Mouse (Mus musculus): ENCODE measurements at regions not wholly inside any gene's neighbourhood (a gene's known extent, or its start where the extent isn't known, plus 50 kb on each side); places are given as distances from the start of the nearest gene placed in this dataset.

DNA sequence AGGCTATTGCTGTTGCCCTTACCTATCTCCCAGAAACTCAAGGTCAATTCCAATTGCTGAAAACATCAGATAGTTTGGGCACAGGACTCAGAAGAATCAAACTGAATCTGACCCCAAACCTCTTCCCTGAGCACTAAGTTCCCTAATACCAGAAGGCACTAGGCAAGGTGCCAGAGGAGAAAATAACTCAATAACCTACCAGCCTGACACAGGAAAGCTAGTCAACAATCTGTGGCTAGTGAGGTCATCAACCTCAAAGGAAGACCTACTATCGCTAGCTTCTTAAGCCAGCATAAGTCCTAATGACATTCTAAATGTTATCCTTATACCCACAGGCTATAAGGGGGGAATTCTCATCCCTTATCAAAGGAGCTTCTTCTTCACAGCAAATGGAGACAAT, 491.2 kb downstream of the Kctd12 start:
- no peaks in the 10 kb centered on the region for H3K27me3 ChIP-seq (ENCODE audit: control insufficient read depth, insufficient read depth, low read length)

DNA sequence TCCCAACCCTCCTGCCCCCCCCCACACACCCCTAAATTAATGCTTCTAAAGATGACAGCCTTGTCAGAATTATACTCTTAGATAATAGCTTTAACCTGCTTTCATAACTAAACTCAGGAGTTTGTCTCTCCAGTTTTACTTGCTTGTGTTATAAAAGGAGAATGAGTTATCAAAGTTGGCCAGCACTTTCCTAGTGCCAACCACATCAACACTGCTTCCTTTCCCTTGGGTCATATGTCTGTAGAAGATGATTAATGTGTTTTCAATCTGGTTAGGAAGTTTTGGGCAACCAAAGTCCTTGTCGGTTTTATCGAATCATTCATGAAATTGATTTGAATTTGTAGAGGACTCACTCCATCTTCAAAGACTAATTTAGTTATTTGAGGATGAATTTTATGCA, 505.3 kb downstream of the Kctd12 start:
- Histone ChIP-seq H3K4me2 (ENCODE audit: low read depth, low read length) (no peak overlapping the region), H3K4me3 (replicated peaks; ENCODE audit: low read length) (no peak overlapping the region), H3K9ac (ENCODE audit: low read length) (no peak overlapping the region), H3K9me3 (replicated peaks; ENCODE audit: control insufficient read depth, low read length) (no peaks in the 10 kb centered on the region), H3K4me1 (ENCODE audit: control insufficient read depth, insufficient read depth, low read length) (no peaks in the 10 kb centered on the region), H3K27me3 (ENCODE audit: control insufficient read depth, insufficient read depth, low read length) (no peaks in the 10 kb centered on the region), H3K36me3 (ENCODE audit: control insufficient read depth, insufficient read depth, low read length) (no peaks in the 10 kb centered on the region), H3K27ac (ENCODE audit: low read length) (no peak overlapping the region)
- no peak for ATAC-seq (ENCODE audit: insufficient read depth, low FRiP score)
- WGBS: 91% methylated on average over 2 of the region's 2 CpGs

More for the DNA sequence above, 491.2 kb downstream of the Kctd12 start:
- Histone ChIP-seq H3K9ac (ENCODE audit: low read length) (no peak overlapping the region), H3K36me3 (ENCODE audit: control insufficient read depth, insufficient read depth, low read length) (no peaks in the 10 kb centered on the region), H3K4me3 (replicated peaks; ENCODE audit: low read length) (no peak overlapping the region), H3K4me1 (ENCODE audit: control insufficient read depth, insufficient read depth, low read length) (no peaks in the 10 kb centered on the region), H3K9me3 (replicated peaks; ENCODE audit: control insufficient read depth, low read length) (no peaks in the 10 kb centered on the region), H3K4me2 (ENCODE audit: low read depth, low read length) (no peak overlapping the region), H3K27ac (ENCODE audit: low read length) (no peak overlapping the region)
- no peak for ATAC-seq (ENCODE audit: insufficient read depth, low FRiP score)
- 90% methylated on average over 1 of the region's 1 CpGs for WGBS

DNA sequence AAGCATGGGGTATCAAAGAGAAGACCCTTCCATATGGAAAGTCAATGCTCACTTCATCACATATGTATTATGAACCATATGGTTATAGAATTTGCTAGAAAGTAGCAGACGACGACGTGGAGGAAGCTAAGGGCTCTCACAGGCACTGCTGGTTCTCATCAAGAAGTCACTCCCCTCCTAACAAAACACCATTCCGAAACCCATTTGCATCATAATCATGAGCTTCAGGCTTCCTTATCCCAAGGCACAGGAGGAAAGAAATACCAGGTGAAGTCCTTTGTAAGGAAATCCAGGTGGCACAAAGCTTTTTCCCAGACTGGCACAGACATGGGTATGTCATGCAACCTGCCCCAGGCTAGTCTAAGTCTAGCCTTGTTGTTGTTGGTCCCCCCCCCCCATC, 513.1 kb downstream of the Kctd12 start:
- H3K27ac ChIP-seq (ENCODE audit: low read length): no peak overlapping the region
- H3K36me3 ChIP-seq (ENCODE audit: control insufficient read depth, insufficient read depth, low read length): no peaks in the 10 kb centered on the region
- no peak overlapping the region for H3K9ac ChIP-seq (ENCODE audit: low read length)
- 62% methylated on average over 4 of the region's 4 CpGs for WGBS
- H3K27me3 ChIP-seq (ENCODE audit: control insufficient read depth, insufficient read depth, low read length): no peaks in the 10 kb centered on the region
- no peak overlapping the region for H3K4me2 ChIP-seq (ENCODE audit: low read depth, low read length)
- no peak for ATAC-seq (ENCODE audit: insufficient read depth, low FRiP score)
- H3K4me3 ChIP-seq (replicated peaks; ENCODE audit: low read length): no peak overlapping the region
- H3K9me3 ChIP-seq (replicated peaks; ENCODE audit: control insufficient read depth, low read length): no peaks in the 10 kb centered on the region
- no peaks in the 10 kb centered on the region for H3K4me1 ChIP-seq (ENCODE audit: control insufficient read depth, insufficient read depth, low read length)

DNA sequence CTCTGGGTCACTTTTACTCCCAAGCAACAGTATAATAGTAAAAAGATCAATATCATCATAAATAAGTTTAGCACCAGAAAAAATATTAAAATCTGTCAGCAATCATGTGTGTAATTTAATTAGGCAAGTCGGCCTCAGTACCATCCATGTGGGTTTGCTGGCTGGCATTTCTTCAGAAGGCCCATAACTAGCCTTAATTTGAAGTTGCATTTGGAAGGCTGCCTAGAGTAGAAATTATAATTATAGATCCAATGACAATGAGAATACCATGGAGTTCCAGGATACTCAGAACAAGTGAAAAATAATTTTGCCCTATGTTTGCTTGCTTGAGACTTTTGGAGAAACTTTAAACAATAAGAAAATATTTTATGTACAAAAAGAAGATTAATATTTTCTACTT, 521.4 kb downstream of the Kctd12 start:
- no peaks in the 10 kb centered on the region for H3K9me3 ChIP-seq (replicated peaks; ENCODE audit: control insufficient read depth, low read length)
- no peaks in the 10 kb centered on the region for H3K27me3 ChIP-seq (ENCODE audit: control insufficient read depth, insufficient read depth, low read length)
- no peaks in the 10 kb centered on the region for H3K4me1 ChIP-seq (ENCODE audit: control insufficient read depth, insufficient read depth, low read length)
- H3K4me2 ChIP-seq (ENCODE audit: low read depth, low read length): no peak overlapping the region
- H3K36me3 ChIP-seq (ENCODE audit: control insufficient read depth, insufficient read depth, low read length): no peaks in the 10 kb centered on the region
- no peak for ATAC-seq (ENCODE audit: insufficient read depth, low FRiP score)
- no peak overlapping the region for H3K4me3 ChIP-seq (replicated peaks; ENCODE audit: low read length)
- no peak overlapping the region for H3K9ac ChIP-seq (ENCODE audit: low read length)
- 91% methylated on average over 1 of the region's 1 CpGs for WGBS
- no peak overlapping the region for H3K27ac ChIP-seq (ENCODE audit: low read length)

DNA sequence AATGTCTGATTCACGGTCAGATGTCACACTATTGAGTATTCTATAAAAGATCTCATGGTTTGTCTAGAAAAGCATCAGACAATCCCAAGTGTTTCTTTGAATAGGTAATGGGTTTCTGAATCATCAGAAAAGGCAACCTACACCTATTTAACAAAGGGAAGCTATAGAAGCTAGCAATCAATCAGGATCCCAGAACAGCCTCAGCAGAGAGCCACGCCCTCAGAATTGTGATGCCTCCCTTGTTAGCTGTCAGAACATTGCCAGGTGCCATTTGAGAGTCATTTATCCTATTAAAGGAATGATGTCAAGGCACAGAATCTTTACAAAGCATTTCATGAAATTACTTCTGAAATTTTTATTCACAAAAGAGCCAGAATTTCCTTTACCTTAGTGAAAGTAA, 542.7 kb downstream of the Kctd12 start:
- no peak overlapping the region for H3K9ac ChIP-seq (ENCODE audit: low read length)
- 76% methylated on average over 2 of the region's 2 CpGs for WGBS

DNA sequence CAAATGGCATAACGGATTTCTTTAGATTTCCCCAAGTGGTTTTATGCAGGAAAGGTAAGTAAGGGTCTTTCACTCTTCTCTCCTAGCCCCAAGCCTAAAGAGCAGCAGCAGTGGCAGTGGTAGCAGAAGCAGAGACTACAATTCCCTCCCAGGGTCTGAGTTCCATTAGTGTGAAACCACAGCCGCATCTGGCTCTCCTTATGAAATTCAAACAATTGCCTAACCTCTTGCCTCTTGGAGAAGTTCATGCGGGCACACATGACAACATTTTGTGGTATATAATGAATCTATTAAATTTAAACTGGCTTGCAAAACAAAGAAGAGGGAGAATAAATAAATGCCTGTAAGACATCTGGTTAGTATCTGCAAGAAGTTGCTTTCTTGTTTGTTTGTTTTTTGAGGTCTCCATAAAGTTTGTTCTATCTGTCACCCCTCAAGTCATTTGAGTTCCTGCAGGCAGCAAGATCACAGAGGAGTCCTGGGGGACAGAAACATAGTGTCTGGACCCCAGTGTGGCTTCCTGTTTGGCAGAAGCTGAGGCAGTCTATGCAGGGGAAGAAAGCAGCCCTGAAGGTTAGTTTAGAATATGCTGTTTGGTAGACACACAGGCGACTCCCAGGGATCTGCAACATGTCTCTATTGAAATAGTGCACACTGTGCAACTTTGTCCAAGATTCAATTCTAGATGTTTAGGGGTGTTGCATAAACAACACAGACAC, 578.9 kb downstream of the Kctd12 start:
- Histone ChIP-seq H3K9me3 (replicated peaks; ENCODE audit: control insufficient read depth, low read length) (no peaks in the 10 kb centered on the region), H3K9ac (ENCODE audit: low read length) (no peak overlapping the region), H3K4me1 (ENCODE audit: control insufficient read depth, insufficient read depth, low read length) (peaks cover 2% of the 10 kb centered on the region; the same call in 1 of the 2 replicates), H3K4me3 (replicated peaks; ENCODE audit: low read length) (no peak overlapping the region), H3K36me3 (ENCODE audit: control insufficient read depth, insufficient read depth, low read length) (no peaks in the 10 kb centered on the region), H3K27ac (ENCODE audit: low read length) (no peak overlapping the region), H3K27me3 (ENCODE audit: control insufficient read depth, insufficient read depth, low read length) (no peaks in the 10 kb centered on the region), H3K4me2 (ENCODE audit: low read depth, low read length) (no peak overlapping the region)
- no peak for ATAC-seq (ENCODE audit: insufficient read depth, low FRiP score)
- 41% methylated on average over 4 of the region's 4 CpGs for WGBS

More for the DNA sequence above, 542.7 kb downstream of the Kctd12 start:
- ATAC-seq (ENCODE audit: insufficient read depth, low FRiP score): no peak
- Histone ChIP-seq H3K4me1 (ENCODE audit: control insufficient read depth, insufficient read depth, low read length) (no peaks in the 10 kb centered on the region), H3K9me3 (replicated peaks; ENCODE audit: control insufficient read depth, low read length) (no peaks in the 10 kb centered on the region), H3K4me2 (ENCODE audit: low read depth, low read length) (no peak overlapping the region), H3K36me3 (ENCODE audit: control insufficient read depth, insufficient read depth, low read length) (no peaks in the 10 kb centered on the region), H3K27me3 (ENCODE audit: control insufficient read depth, insufficient read depth, low read length) (no peaks in the 10 kb centered on the region), H3K4me3 (replicated peaks; ENCODE audit: low read length) (no peak overlapping the region), H3K27ac (ENCODE audit: low read length) (no peak overlapping the region)

DNA sequence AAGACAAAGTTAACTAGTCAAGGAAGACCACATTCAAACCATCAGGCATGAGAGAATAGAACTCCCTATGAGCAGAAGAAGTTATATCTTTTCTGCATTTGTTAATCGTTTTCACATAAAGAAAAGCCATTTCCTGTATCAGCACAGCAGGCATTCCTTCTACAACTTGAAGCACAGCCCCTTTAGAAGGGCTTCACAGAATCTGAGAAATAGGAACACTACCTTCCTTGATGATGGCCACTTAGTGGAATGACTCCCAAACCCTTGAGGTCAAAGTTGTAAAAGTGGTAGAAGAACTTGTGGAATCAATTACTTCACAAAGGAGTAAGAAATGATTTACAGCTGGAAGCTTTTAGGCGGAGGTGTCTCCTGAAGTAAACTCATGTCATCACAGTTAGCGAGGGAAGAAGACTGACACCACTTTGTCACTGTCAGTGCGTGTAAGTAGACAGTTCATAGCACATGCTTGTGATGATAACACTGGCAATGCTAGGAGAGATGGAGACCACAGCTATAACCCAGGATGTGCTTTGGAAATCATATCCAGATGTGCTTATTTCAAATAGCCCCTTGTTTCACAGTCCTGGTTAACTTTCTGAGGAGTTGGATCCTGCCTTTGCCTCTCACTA, 580.3 kb downstream of the Kctd12 start:
- Histone ChIP-seq H3K36me3 (ENCODE audit: control insufficient read depth, insufficient read depth, low read length) (no peaks in the 10 kb centered on the region), H3K9me3 (replicated peaks; ENCODE audit: control insufficient read depth, low read length) (no peaks in the 10 kb centered on the region), H3K4me1 (ENCODE audit: control insufficient read depth, insufficient read depth, low read length) (peaks cover 2% of the 10 kb centered on the region; the same call in 1 of the 2 replicates), H3K9ac (ENCODE audit: low read length) (no peak overlapping the region), H3K27me3 (ENCODE audit: control insufficient read depth, insufficient read depth, low read length) (no peaks in the 10 kb centered on the region), H3K27ac (ENCODE audit: low read length) (no peak overlapping the region), H3K4me2 (ENCODE audit: low read depth, low read length) (no peak overlapping the region), H3K4me3 (replicated peaks; ENCODE audit: low read length) (no peak overlapping the region)
- 55% methylated on average over 4 of the region's 4 CpGs for WGBS
- ATAC-seq (ENCODE audit: insufficient read depth, low FRiP score): no peak

DNA sequence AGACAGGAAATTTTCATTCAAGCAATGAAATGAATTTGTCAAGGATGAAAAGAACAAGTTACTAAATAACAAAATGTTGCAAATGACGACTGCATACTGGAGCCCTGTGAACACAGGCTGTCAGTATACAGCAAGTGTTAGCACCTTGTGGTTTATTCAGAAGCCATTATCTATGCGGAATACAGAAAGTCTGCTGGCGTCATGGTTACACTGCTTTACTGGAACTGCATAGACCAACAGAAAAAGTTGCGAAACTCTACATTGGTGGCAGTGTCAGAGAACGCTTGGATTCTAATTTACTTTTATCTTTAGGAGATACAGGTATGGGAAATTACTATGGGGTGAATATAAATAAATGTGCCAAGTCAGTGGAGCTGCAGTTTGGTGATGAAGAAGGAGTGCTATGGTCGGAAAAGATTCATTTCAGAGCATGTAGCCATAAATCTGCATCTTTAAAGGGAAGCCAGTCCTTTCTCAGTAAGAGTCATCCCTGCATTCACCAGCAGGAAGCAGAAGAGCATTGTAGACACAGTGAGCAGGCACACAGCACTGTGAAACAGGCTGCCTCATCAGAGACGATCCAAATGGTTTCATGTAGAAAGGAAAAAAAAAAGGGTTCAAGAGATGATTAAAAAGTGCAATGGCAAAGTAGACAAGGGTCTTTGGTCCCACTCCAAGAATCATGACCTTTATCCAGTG, 586.3 kb downstream of the Kctd12 start:
- H3K9ac ChIP-seq (ENCODE audit: low read length): no peak overlapping the region
- H3K27me3 ChIP-seq (ENCODE audit: control insufficient read depth, insufficient read depth, low read length): no peaks in the 10 kb centered on the region
- 73% methylated on average over 7 of the region's 7 CpGs for WGBS
- H3K4me3 ChIP-seq (replicated peaks; ENCODE audit: low read length): no peak overlapping the region
- no peaks in the 10 kb centered on the region for H3K4me1 ChIP-seq (ENCODE audit: control insufficient read depth, insufficient read depth, low read length)
- no peak overlapping the region for H3K27ac ChIP-seq (ENCODE audit: low read length)
- no peaks in the 10 kb centered on the region for H3K9me3 ChIP-seq (replicated peaks; ENCODE audit: control insufficient read depth, low read length)
- no peaks in the 10 kb centered on the region for H3K36me3 ChIP-seq (ENCODE audit: control insufficient read depth, insufficient read depth, low read length)
- no peak for ATAC-seq (ENCODE audit: insufficient read depth, low FRiP score)
- H3K4me2 ChIP-seq (ENCODE audit: low read depth, low read length): no peak overlapping the region

DNA sequence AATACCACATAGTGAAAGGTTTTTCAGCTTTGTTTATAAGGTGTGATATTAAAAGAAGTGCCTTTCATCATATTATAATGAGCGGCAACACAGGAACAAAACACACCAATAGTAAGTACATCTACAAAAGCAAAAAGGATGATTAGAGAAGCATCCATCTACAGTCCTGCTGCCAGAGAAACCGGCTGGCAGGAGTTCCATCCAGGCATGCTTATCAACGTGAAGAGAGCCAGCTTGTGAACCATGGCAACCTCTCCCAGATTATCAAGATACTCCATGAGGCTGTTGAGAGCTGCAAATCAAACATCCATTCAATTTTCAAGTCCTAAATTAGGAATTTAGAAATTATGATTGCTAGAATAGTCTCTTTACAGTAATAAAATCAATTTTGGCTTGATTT, 590.1 kb downstream of the Kctd12 start:
- Histone ChIP-seq H3K27ac (ENCODE audit: low read length) (no peak overlapping the region), H3K4me3 (replicated peaks; ENCODE audit: low read length) (no peak overlapping the region), H3K9ac (ENCODE audit: low read length) (no peak overlapping the region), H3K9me3 (replicated peaks; ENCODE audit: control insufficient read depth, low read length) (no peaks in the 10 kb centered on the region), H3K36me3 (ENCODE audit: control insufficient read depth, insufficient read depth, low read length) (no peaks in the 10 kb centered on the region), H3K4me2 (ENCODE audit: low read depth, low read length) (no peak overlapping the region), H3K27me3 (ENCODE audit: control insufficient read depth, insufficient read depth, low read length) (no peaks in the 10 kb centered on the region), H3K4me1 (ENCODE audit: control insufficient read depth, insufficient read depth, low read length) (no peaks in the 10 kb centered on the region)
- ATAC-seq (ENCODE audit: insufficient read depth, low FRiP score): no peak
- 66% methylated on average over 3 of the region's 3 CpGs for WGBS
